Mouse (Mus musculus) liver, embryonic 12.5 days (tissue): ENCODE measurements around the gene Ccdc97. TPM values are rescaled to one million over a fixed set of nuclear protein-coding genes. Genes with fewer than 3 reads are reported as not detected.
A peak's percentile ranks its signal among the peaks of the same experiment; 100 is the strongest.

Source experiments
- ATAC-seq: fragments of 200-750 bp; cut with Nextera tagmentation; 2 replicates; pipeline ENCODE4 v1.8.0; 2017; ENCODE audit warnings: moderate number of reproducible peaks, mild to moderate bottlenecking, moderate library complexity
- H3K27ac ChIP-seq: fragments of 300-500 bp; sonication (generic); 2 replicates; pipeline ENCODE4 v1.5.1; 2016; ENCODE audit warnings: mild to moderate bottlenecking
- H3K27me3 ChIP-seq: fragments of 300-500 bp; sonication (generic); replicated peaks from 2 replicates; pipeline ENCODE4 v1.6.1; 2016; ENCODE audit warnings: mild to moderate bottlenecking, moderate library complexity
- H3K36me3 ChIP-seq: fragments of 300-500 bp; sonication (generic); 2 replicates; pipeline ENCODE4 v1.6.1; 2016; ENCODE audit warnings: mild to moderate bottlenecking, moderate library complexity
- H3K4me1 ChIP-seq: fragments of 300-500 bp; sonication (generic); 2 replicates; pipeline ENCODE4 v1.6.1; 2016
- H3K4me2 ChIP-seq: fragments of 300-500 bp; sonication (generic); 2 replicates; pipeline ENCODE4 v1.6.1; 2016; ENCODE audit warnings: mild to moderate bottlenecking, moderate library complexity
- H3K4me3 ChIP-seq: fragments of 300-500 bp; sonication (generic); 2 replicates; pipeline ENCODE4 v1.5.1; 2016; ENCODE audit warnings: mild to moderate bottlenecking, moderate library complexity
- H3K9ac ChIP-seq: fragments of 300-500 bp; sonication (generic); 2 replicates; pipeline ENCODE4 v1.6.1; 2016; ENCODE audit warnings: mild to moderate bottlenecking, moderate library complexity
- H3K9me3 ChIP-seq: fragments of 300-500 bp; sonication (generic); replicated peaks from 2 replicates; pipeline ENCODE4 v1.6.1; 2016; ENCODE audit warnings: mild to moderate bottlenecking, moderate library complexity
- WGBS: fragments of 180-500 bp; shearing (Covaris S2); methylation state at CpG from one replicate; pipeline ENCODE4 v1.1.7; 2016; ENCODE audit not compliant: insufficient replicate concordance; 5-methylcytosine and 5-hydroxymethylcytosine counted together
- polyA plus RNA-seq: library from polyadenylated mRNA; unstranded; fragments of >200 nt; fragmentation: Nextera tagmentation; extraction: Ambion mirVana; gene quantifications from 2 replicates; pipeline ENCODE4 v1.2.1, GENCODE M21; 2016

Gene Ccdc97
- polyA plus RNA-seq, 1 experiment from 2014 or later: 14.7 TPM

DNA sequence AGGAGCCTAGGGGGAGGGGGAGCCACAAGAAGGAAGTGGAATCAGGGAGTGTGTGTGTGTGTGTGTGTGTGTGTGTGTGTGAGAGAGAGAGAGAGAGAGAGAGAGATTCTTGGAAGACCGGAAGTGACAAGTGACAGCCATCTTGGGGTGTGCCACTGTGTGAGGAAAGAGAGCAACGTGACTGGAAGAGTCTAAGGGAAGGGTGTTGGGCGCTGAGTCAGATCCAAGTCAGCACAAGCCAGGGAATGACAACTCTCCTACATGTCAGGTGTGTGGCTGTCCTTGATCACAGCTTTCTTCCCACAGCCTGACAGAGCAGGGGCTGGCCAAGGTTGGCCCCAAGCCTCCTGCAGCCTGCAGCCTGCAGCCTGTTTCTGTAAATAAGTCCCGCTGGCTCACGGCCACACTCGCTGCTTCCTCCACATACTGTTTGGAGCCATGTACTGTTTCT, 13.1 kb downstream of the Ccdc97 start:
- peaks cover 17% of the 10 kb centered on the region for H3K9me3 ChIP-seq
- H3K4me3 ChIP-seq: no peak overlapping the region
- no peaks in the 10 kb centered on the region for H3K27me3 ChIP-seq
- H3K4me2 ChIP-seq: no peak overlapping the region
- peaks cover 68% of the 10 kb centered on the region for H3K4me1 ChIP-seq
- H3K36me3 ChIP-seq: peaks cover 76% of the 10 kb centered on the region
- H3K27ac ChIP-seq: peak overlapping the region; percentile 65
- H3K9ac ChIP-seq: no peak overlapping the region
- 58% methylated on average over 6 of the region's 6 CpGs for WGBS
- no peak for ATAC-seq

DNA sequence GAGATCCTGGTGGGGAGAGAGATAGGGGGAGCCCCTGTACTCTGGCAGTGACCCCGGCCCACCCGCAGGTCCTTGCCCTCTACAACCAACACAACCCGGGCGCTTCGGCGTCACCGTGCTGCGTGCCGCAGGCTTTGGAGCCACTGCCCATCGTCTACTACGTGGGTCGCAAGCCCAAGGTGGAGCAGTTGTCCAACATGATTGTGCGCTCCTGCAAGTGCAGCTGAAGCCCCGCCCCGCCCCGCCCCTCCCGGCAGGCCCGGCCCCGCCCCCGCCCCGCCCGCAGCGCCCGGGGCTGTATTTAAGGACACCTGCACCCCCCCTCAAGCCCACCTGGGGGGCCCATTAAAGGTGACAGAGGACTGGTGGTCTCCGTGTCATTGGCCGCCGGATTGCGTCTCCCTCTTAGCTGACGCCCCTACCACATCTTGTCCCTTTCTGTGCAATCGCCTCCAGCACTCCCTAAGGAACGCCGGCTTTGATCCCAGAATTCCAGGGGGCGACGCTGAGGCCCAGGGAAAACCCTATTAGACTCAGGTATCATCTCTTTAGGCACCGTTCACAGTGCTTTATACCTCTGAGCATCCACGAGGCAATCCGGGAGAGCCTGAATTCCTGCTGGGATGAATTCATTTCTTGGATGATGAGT, 14.0 kb downstream of the Ccdc97 start:
- Histone ChIP-seq H3K4me1 (peaks cover 58% of the 10 kb centered on the region), H3K9me3 (peaks cover 20% of the 10 kb centered on the region), H3K36me3 (peaks cover 82% of the 10 kb centered on the region), H3K4me2 (peak overlapping the region; percentile 40), H3K27ac (peak overlapping the region; percentile 65), H3K9ac (no peak overlapping the region), H3K27me3 (no peaks in the 10 kb centered on the region), H3K4me3 (no peak overlapping the region)
- 44% methylated on average over 34 of the region's 37 CpGs for WGBS
- peak; percentile 36 for ATAC-seq

DNA sequence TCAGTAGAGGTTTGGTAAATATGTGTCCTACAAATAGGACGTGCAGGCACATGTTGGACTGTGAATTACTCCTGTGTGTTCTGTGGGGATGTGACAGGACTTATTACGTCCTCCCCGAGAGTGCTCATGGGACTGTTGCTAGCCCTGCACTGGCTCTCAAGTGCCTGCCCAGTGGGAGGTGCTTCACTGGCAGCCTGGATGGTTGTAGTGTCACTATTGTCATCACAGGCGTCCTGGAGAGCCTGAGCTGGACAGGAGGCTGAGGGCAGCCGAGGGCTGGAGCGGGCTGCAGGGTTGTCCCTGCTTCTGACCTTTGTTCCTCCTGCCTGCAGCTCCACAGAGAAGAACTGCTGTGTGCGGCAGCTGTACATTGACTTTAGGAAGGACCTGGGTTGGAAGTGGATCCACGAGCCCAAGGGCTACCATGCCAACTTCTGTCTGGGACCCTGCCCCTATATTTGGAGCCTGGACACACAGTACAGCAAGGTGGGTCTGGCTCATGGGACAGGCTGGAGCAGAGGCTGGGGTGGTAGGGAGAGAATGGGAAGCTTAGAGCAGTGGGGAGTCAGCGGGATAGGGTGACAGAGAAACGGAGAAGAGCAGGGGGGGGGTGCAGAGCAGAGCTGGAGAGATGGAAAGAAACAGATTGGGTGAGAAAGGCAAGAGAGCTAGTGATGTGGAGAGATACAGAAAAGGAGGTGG, 14.9 kb downstream of the Ccdc97 start:
- peak; percentile 50 for ATAC-seq
- H3K27me3 ChIP-seq: no peaks in the 10 kb centered on the region
- H3K4me3 ChIP-seq: no peak overlapping the region
- peaks cover 88% of the 10 kb centered on the region for H3K36me3 ChIP-seq
- WGBS: 55% methylated on average over 10 of the region's 10 CpGs
- no peak overlapping the region for H3K9ac ChIP-seq
- H3K27ac ChIP-seq: peak overlapping the region; percentile 28
- H3K4me1 ChIP-seq: peaks cover 54% of the 10 kb centered on the region
- peaks cover 20% of the 10 kb centered on the region for H3K9me3 ChIP-seq
- peak overlapping the region; percentile 40 for H3K4me2 ChIP-seq

DNA sequence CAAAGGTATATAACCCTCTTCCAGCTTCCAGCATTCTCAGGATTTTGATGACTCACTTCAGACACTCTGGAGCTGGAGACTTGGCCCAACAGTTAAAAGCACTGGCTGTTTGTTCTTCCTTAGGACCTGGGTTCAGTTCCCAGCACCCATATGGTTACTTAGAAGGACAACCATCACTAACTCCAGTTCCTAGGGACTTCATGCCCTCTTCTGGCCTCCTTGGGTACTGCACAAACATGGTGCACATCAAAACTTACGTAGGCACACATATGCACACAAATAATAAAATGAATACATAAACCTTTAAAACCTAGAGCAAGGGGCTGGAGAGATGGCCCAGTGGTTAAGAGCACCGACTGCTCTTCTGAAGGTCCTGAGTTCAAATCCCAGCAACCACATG, 16.5 kb downstream of the Ccdc97 start:
- no peak for ATAC-seq
- H3K4me1 ChIP-seq: peaks cover 42% of the 10 kb centered on the region
- no peak overlapping the region for H3K4me2 ChIP-seq
- H3K4me3 ChIP-seq: no peak overlapping the region
- H3K27ac ChIP-seq: no peak overlapping the region
- peaks cover 96% of the 10 kb centered on the region for H3K36me3 ChIP-seq
- no peak overlapping the region for H3K9ac ChIP-seq
- H3K27me3 ChIP-seq: no peaks in the 10 kb centered on the region
- H3K9me3 ChIP-seq: peaks cover 20% of the 10 kb centered on the region
- 82% methylated on average over 2 of the region's 2 CpGs for WGBS

DNA sequence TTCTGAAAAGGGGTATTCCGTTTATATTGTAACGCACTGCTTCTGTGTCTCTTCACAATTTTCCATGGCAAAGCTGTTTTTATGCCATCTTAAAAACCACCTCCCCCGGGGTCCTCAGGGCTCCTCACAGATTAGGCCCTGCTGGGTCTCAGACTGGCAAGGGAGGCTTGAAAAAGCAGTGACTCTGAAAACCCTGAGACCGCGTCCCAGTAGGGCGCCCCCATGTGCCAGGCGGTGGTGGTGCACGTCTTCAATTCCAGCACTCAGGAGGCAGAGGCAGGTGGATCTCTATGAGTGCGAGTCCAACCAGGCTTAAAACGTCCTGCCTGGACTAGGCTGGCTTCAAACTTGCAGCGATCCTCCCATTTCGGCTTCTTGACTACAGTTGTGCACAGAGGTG, 18.2 kb downstream of the Ccdc97 start:
- no peak for ATAC-seq
- no peak overlapping the region for H3K4me3 ChIP-seq
- H3K9me3 ChIP-seq: peaks cover 20% of the 10 kb centered on the region
- peaks cover 26% of the 10 kb centered on the region for H3K4me1 ChIP-seq
- H3K27me3 ChIP-seq: no peaks in the 10 kb centered on the region
- 81% methylated on average over 12 of the region's 12 CpGs for WGBS
- peaks cover 95% of the 10 kb centered on the region for H3K36me3 ChIP-seq
- no peak overlapping the region for H3K27ac ChIP-seq
- H3K4me2 ChIP-seq: no peak overlapping the region
- H3K9ac ChIP-seq: no peak overlapping the region

DNA sequence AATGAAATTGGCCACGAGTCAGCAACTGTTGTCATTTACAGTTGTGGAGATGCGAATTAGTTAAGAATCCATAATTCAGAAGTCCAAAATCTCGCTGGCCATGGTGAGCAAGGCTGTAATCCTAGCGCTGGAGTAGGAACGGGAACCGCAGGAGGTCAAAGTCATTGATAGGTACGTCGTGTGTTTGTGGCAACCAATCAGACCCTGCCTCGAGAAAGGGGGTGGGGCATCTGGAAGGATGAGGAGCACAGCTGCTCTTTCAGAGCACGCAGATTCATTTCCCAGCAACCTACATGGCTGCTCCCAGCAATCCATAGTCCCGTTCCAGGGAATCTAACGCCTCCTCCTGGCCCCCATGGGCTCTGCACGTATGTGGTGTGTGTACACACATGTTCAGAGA, 19.0 kb downstream of the Ccdc97 start:
- Histone ChIP-seq H3K27ac (no peak overlapping the region), H3K36me3 (peaks cover 95% of the 10 kb centered on the region), H3K27me3 (no peaks in the 10 kb centered on the region), H3K4me3 (no peak overlapping the region), H3K4me2 (no peak overlapping the region), H3K9ac (no peak overlapping the region), H3K9me3 (peaks cover 20% of the 10 kb centered on the region), H3K4me1 (peaks cover 18% of the 10 kb centered on the region)
- 82% methylated on average over 13 of the region's 13 CpGs for whole genome bisulfite sequencing
- no peak for ATAC-seq

DNA sequence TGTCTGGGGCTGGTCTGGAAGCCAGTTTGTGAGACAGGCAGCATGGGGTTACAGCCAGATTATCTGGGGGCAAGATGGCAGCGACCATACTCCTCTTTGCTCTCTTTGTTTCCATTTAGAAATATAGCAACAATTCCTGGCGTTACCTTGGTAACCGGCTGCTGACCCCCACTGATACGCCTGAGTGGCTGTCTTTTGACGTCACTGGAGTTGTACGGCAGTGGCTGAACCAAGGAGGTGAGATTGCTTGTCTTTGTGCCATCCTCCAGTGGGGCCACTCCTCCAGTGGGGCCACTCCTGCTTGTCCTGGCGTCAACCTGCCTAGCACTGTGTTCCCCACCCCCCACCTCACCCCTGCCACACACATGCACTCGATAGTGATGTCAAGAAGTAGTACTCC, 24.8 kb downstream of the Ccdc97 start:
- no peak overlapping the region for H3K4me2 ChIP-seq
- H3K9ac ChIP-seq: no peak overlapping the region
- H3K9me3 ChIP-seq: no peaks in the 10 kb centered on the region
- H3K27me3 ChIP-seq: no peaks in the 10 kb centered on the region
- no peak overlapping the region for H3K27ac ChIP-seq
- 74% methylated on average over 8 of the region's 8 CpGs for WGBS
- ATAC-seq: no peak
- H3K4me3 ChIP-seq: no peak overlapping the region
- H3K4me1 ChIP-seq: peaks cover 34% of the 10 kb centered on the region
- peaks cover 81% of the 10 kb centered on the region for H3K36me3 ChIP-seq

DNA sequence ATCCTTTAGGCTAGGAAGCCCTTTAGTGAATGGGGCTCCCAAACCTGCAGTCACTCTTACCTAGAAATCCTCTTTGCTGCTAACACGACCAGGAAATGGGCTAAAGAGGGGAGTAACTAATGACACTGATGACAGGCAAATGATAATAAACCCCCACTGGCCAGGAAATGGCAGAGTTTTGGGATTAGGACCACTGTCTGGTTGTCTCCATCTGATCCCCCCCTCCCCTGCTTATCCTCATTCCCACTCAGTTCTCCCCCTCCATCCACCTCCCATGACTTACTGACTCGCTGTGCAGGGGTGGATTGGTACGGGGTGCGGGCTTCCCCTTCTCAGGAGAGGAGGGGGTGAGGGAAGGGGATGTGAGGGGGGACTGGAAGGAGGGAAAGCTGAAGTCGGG, 28.8 kb downstream of the Ccdc97 start:
- WGBS: 26% methylated on average over 5 of the region's 5 CpGs
- Histone ChIP-seq H3K4me1 (peaks cover 64% of the 10 kb centered on the region), H3K27ac (peak overlapping the region; percentile 95), H3K4me2 (peak overlapping the region; percentile 97), H3K9ac (peak overlapping the region; percentile 87), H3K36me3 (peaks cover 43% of the 10 kb centered on the region), H3K4me3 (peak overlapping the region; percentile 83), H3K9me3 (no peaks in the 10 kb centered on the region), H3K27me3 (no peaks in the 10 kb centered on the region)
- ATAC-seq: no peak

DNA sequence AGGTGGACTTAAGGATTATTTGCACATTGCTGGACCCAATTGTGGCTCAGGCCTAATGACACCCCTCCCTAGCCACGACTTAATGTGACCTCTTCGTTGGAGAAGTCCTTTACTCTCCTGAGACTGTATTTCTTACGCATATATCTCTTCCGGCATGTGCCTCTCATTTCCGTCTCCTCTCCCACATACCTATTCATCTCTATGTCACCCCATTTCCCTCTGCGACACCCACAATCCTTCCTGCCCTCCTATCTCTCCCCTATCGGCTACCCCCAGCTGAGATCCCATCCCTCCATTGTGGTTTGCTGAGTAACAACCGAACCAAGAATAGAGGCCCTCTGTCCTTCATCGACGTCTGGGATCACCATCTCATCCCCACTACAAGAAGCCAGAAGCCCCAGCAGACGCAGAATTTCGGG, 29.3 kb downstream of the Ccdc97 start:
- Histone ChIP-seq H3K36me3 (peaks cover 38% of the 10 kb centered on the region), H3K4me1 (peaks cover 69% of the 10 kb centered on the region), H3K27me3 (no peaks in the 10 kb centered on the region), H3K9me3 (no peaks in the 10 kb centered on the region), H3K27ac (peak overlapping the region; percentile 95), H3K4me2 (peak overlapping the region; percentile 97), H3K9ac (peak overlapping the region; percentile 87), H3K4me3 (peak overlapping the region; percentile 83)
- peak; percentile 40 for ATAC-seq
- 2% methylated on average over 12 of the region's 12 CpGs for WGBS

DNA sequence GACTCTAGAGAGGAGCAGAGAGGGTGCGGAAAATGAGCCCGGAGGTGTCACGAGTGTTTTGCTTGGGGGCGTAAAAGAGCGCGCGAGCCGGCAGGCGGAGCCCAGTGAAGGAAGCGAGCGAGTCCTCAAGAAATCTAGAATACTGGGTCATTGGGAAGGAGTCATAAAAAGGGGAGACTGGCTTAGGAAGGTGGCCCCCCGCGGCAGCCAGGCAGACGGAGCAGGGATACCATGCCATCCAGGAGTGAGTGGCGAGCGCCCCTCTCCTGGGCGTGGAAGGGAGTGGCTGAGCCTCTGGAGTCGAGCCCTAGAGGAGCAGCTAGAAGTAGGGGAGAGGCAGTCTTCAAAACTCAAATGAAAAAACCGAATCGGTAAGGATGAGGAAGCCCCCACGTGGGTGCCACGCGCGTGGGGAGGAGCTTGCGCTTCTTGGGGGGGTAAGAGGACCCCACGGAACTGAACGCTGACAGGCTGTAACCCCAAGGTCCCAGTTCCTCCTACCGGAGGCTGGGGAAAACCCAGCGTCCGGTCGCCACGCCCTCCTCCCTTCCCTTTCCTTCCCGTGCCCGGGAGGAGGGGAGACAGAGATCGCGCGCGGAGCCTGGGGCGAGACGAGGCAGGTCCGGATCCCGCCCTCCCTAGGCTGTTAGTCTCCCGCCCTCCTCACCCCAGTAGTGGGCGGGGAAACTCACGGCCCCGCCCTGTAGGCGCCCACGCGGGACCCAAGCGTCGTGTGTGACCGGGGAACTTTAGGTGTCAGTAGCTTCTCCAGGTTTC, 29.9 kb downstream of the Ccdc97 start:
- Histone ChIP-seq H3K9ac (peak overlapping the region; percentile 87), H3K4me3 (peak overlapping the region; percentile 83), H3K27me3 (no peaks in the 10 kb centered on the region), H3K4me1 (peaks cover 75% of the 10 kb centered on the region), H3K4me2 (peak overlapping the region; percentile 97), H3K36me3 (peaks cover 32% of the 10 kb centered on the region), H3K27ac (peak overlapping the region; percentile 95), H3K9me3 (no peaks in the 10 kb centered on the region)
- peak; percentile 80 for ATAC-seq
- WGBS: under 1% methylated on average over 47 of the region's 52 CpGs

DNA sequence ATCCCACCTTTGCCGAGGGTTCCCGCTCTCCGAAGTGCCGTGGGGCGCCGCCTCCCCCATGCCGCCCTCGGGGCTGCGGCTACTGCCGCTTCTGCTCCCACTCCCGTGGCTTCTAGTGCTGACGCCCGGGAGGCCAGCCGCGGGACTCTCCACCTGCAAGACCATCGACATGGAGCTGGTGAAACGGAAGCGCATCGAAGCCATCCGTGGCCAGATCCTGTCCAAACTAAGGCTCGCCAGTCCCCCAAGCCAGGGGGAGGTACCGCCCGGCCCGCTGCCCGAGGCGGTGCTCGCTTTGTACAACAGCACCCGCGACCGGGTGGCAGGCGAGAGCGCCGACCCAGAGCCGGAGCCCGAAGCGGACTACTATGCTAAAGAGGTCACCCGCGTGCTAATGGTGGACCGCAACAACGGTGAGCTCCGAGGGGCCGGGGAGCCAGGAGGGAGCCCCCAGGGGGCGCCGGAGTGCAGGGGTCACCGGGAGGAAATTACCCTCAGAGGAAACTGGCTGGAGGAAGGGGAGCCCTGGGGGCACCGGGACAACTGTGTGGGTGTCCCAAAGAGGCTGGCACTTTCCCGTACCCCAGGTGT, 31.0 kb downstream of the Ccdc97 start:
- Histone ChIP-seq H3K27me3 (no peaks in the 10 kb centered on the region), H3K9me3 (no peaks in the 10 kb centered on the region), H3K36me3 (peaks cover 27% of the 10 kb centered on the region), H3K4me3 (peak overlapping the region; percentile 83), H3K4me1 (peaks cover 86% of the 10 kb centered on the region), H3K27ac (peak overlapping the region; percentile 95), H3K9ac (peak overlapping the region; percentile 87), H3K4me2 (peak overlapping the region; percentile 97)
- under 1% methylated on average over 47 of the region's 47 CpGs for WGBS
- no peak; the same call in 1 of the 2 replicates for ATAC-seq
